Mouse (Mus musculus) kidney, adult 2 months (tissue): ENCODE data around the gene Zfand2b. TPM values are rescaled to one million over a fixed set of nuclear protein-coding genes. Genes with fewer than 3 reads are reported as not detected.

Experiments used
- DNase-seq: peaks from one replicate; pipeline ENCODE4 v3.0.0; 2021
- H3K27ac ChIP-seq: fragments of 200-500 bp; 2 replicates; pipeline ENCODE4 v1.5.1; 2012; ENCODE audit warnings: low read depth, low read length, control low read depth, inconsistent platforms; ENCODE audit not compliant: insufficient read depth
- H3K27me3 ChIP-seq: fragments of 200-500 bp; replicated peaks from 2 replicates; pipeline ENCODE4 v1.6.1; 2012; ENCODE audit warnings: mild to moderate bottlenecking, moderate library complexity, low read length, inconsistent platforms; ENCODE audit not compliant: control insufficient read depth, insufficient read depth
- H3K36me3 ChIP-seq: fragments of 200-500 bp; 2 replicates; pipeline ENCODE4 v1.6.1; 2012; ENCODE audit warnings: mild to moderate bottlenecking, moderate library complexity, low read length, inconsistent platforms; ENCODE audit not compliant: control insufficient read depth, insufficient read depth
- H3K4me1 ChIP-seq: fragments of 200-500 bp; 2 replicates; pipeline ENCODE4 v1.6.1; 2011; ENCODE audit warnings: low read length; ENCODE audit not compliant: control insufficient read depth, insufficient read depth
- H3K4me3 ChIP-seq: fragments of 200-500 bp; 2 replicates; pipeline ENCODE4 v1.5.1; 2011; ENCODE audit warnings: mild to moderate bottlenecking, low read depth, low read length, control low read depth; ENCODE audit not compliant: insufficient read depth
- CTCF ChIP-seq: fragments of 200-500 bp; conservative IDR thresholded peaks from 2 replicates; pipeline ENCODE4 v1.5.1; 2011; ENCODE audit warnings: low read depth, mild to moderate bottlenecking, control low read depth, low read length, moderate library complexity, mixed read lengths; ENCODE audit not compliant: insufficient read depth, insufficient read length
- POLR2A ChIP-seq: fragments of 200-500 bp; IDR thresholded peaks from one replicate; pipeline ENCODE4 v1.6.1; 2011; ENCODE audit warnings: low read depth, low read length, control low read depth
- WGBS: fragments of 180-500 bp; shearing (Covaris S2); methylation state at CpG from one replicate; pipeline ENCODE4 v1.1.7; 2018; 5-methylcytosine and 5-hydroxymethylcytosine counted together
- polyA plus RNA-seq: library from polyadenylated mRNA; depleted of rRNA; stranded (reverse); fragments of >200 nt; gene quantifications from 2 replicates; pipeline ENCODE4 v1.2.3, GENCODE M21; 2012

The Zfand2b gene
- polyA plus RNA-seq, 1 experiment = 61.6 TPM

DNA sequence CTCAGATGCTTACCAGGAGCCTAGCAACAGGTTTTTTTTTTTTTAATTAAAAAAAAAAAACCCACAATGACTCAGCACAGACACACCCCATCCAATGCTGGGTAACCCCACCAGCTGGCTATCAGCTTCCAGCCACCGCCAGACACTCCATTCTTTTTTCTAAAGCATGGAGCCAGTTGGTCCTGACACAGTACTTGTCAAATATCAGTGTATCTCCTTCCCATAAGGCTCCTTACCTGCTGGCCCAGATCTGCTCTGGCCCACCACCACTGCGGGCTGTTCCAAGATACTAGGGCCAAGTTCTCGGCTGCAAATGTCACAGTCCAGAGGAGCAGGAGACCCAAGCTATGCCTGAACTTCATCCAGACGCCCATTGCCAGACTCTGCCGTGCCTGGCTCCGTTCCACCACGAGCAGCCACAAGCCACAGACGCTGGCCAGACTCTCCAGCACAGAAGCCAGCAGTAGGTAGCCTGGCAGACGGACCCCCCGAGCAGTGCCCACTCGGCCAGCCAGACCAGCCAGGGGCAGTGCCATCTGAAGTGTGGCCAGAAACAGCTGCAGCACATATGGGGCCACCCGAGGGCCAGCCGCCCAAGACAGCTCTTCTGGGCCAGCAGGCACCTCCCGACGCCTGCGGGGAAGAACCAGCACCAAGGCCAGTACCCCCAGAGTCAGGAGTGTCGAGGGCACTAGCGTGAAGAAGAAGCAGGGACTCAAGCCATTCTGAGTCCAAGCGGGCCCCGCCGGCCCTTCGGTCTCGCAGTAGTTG, 11.1 kb downstream of the Zfand2b start:
- 6% methylated on average over 23 of the region's 23 CpGs for WGBS
- peak overlapping the region; percentile 88 for H3K4me3 ChIP-seq
- H3K36me3 ChIP-seq = peaks cover 3% of the 10 kb centered on the region
- H3K27ac ChIP-seq = no peak overlapping the region; the same call in 1 of the 2 replicates
- no peaks in the 10 kb centered on the region for H3K4me1 ChIP-seq
- TF ChIP-seq POLR2A (no peak), CTCF (no peak)
- DNase-seq = peak; percentile 75
- H3K27me3 ChIP-seq = no peaks in the 10 kb centered on the region

DNA sequence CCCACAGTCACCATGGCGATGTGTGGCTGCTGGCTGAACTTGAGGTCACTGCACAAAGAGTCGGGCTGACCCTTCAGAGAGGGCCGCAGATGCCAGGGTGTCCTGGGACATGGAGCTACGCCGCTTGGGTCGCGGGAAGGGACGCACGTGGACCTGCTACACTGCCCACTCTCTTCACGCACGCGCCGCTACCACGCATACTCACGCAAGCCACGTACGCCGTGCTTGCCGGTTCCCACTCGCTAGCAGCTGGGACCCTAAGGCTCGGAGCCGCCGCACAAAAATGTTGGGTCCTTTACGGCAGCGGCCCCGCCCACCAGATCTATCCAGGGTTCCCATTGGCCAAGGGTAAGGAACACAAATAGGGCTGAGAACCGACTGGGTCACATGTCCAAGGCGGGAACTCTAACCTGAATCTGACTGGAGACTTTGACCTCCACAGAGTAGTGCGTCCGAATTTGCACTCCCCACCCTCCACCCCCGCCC, 11.7 kb downstream of the Zfand2b start, which contains the start of gene Abcb6:
TSS of gene Abcb6 (minus strand) at position 288 of the 486 bp plus-strand sequence.
- Histone ChIP-seq H3K27ac (no peak within 1 kb of the TSS; the same call in 1 of the 2 replicates), H3K27me3 (no peaks in the 10 kb centered on the region), H3K36me3 (peaks cover 3% of the 10 kb centered on the region), H3K4me1 (no peaks in the 10 kb centered on the region), H3K4me3 (peak within 1 kb of the TSS; percentile 88)
- TF ChIP-seq POLR2A (no peak), CTCF (no peak)
- WGBS = under 1% methylated on average over 31 of the region's 31 CpGs
- peak; percentile 96 for DNase-seq

DNA sequence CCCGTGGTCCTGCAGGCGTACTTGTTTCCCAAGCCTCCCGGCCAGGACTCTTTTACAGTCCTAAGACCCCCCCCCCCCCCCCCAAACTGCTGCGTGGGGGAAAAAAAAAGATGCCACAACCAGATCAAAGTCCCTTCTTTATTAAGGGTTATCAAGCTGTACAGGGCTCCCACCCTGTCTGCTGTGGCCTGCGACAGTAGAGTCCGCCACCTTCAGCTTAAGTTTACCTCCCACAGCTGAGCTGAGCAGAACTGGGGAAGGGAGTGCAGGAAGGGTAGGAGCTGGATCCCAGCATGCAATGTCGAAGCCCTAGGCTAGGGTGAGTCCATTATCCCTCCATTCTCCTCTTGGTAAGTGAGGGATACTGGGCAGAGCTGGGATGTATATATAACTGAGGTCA, 12.3 kb downstream of the Zfand2b start:
- Histone ChIP-seq H3K4me1 (no peaks in the 10 kb centered on the region), H3K36me3 (peaks cover 3% of the 10 kb centered on the region), H3K4me3 (no peak overlapping the region), H3K27me3 (no peaks in the 10 kb centered on the region), H3K27ac (no peak overlapping the region)
- DNase-seq = no peak
- TF ChIP-seq CTCF (no peak), POLR2A (no peak)
- 31% methylated on average over 7 of the region's 7 CpGs for WGBS

DNA sequence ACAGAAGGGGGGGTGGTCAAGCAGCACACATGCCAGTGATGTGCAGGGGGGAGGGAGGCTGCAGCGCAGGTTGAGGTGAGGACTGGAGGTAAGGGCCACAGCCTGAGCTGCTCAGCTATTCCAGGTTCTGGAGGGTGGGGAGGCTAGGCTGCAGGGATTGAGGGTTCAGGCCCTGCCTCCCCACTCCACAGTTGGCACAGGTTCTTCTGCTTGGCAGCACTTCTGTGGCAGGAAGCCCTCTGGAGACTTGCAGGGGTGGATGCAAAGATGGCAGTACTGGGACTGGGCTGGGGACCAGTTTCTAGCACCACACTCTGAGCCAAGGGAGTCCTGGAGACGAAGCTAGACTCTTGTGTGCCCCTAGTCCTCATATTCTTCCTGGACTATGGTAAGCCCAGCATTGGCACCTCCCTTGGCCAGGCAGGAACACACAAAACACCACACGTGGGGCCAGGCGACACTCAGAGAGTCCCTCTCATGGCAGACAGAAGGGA, 13.0 kb downstream of the Zfand2b start:
- Histone ChIP-seq H3K27ac (no peak overlapping the region), H3K36me3 (peaks cover 3% of the 10 kb centered on the region), H3K4me3 (no peak overlapping the region), H3K27me3 (no peaks in the 10 kb centered on the region), H3K4me1 (no peaks in the 10 kb centered on the region)
- TF ChIP-seq CTCF (no peak), POLR2A (no peak)
- DNase-seq = no peak
- WGBS = 86% methylated on average over 4 of the region's 4 CpGs

DNA sequence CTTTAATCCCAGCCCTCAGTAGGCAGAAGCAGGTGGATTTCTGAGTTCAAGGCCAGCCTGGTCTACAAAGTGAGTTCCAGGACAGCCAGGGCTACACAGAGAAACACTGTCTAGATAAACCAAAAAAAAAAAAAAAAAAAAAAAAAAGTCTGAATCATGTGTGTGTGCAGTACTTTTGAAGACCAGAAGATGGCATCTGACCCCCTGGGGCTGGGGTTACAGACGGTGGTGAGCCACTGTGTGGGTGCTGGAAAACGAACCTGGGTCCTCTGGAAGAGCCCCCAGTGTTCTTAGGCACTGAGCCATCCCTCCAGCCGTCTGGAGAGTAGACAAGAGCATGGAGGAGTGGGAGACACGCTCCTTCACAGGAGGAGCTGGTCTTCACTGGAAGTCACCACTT, 13.7 kb downstream of the Zfand2b start:
- Histone ChIP-seq H3K27me3 (no peaks in the 10 kb centered on the region), H3K4me1 (no peaks in the 10 kb centered on the region), H3K27ac (no peak overlapping the region), H3K36me3 (peaks cover 3% of the 10 kb centered on the region), H3K4me3 (no peak overlapping the region)
- WGBS = 72% methylated on average over 4 of the region's 4 CpGs
- no peak for TF ChIP-seq POLR2A
- 0 out of 2 replicates have a peak, but pooled peaks have one; percentile 12 for TF ChIP-seq CTCF
- no peak for DNase-seq

DNA sequence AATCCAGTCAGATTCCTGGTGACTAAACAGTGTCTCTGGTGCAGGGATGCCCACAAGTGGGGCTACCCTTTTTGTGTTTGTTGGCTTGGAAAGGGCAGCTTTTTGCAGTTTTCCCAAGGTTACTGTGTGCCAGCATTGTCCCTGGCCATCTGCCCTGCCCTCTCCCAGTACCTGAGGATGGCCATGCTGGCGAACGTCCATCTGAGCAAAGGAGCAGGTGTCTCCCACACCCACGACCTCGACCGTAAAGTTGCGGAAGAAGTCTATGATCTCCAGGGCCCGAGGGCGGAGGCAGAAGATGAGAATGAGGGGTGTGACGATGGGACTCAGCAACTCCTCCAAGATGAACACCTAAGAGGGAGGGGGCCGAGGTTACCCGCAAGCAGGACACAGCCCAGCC, 17.0 kb downstream of the Zfand2b start:
- TF ChIP-seq POLR2A (no peak), CTCF (no peak)
- no peak for DNase-seq
- H3K4me3 ChIP-seq = no peak overlapping the region
- 87% methylated on average over 11 of the region's 11 CpGs for WGBS
- peaks cover 3% of the 10 kb centered on the region for H3K36me3 ChIP-seq
- H3K4me1 ChIP-seq = no peaks in the 10 kb centered on the region
- no peaks in the 10 kb centered on the region for H3K27me3 ChIP-seq
- H3K27ac ChIP-seq = no peak overlapping the region

DNA sequence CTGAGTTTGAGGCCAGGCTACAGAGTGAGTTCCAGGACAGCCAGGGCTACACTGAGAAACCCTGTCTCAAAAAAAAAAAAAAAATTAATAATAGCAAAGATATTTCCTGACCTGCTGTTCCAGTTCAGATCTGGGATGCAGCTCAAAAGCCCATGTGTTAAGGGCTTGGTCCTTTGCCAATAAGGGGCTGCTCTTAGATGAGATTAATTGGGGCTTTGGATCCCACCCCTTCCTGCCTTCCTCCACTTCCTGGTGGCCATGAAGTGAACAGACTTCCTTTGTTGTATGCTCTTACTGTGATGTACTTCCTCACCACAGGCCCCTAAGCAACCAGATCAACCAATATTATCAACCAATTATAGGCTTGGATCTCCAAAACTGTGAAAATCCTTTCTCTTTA, 18.7 kb downstream of the Zfand2b start:
- TF ChIP-seq POLR2A (no peak), CTCF (no peak)
- Histone ChIP-seq H3K36me3 (peaks cover 3% of the 10 kb centered on the region), H3K27me3 (no peaks in the 10 kb centered on the region), H3K4me1 (peaks cover 3% of the 10 kb centered on the region; the same call in 1 of the 2 replicates), H3K4me3 (no peak overlapping the region), H3K27ac (no peak overlapping the region)
- peak; percentile 17 for DNase-seq
